Mouse (Mus musculus) adrenal gland, adult 8-10 months (tissue): ENCODE data around the gene Cdc14a. TPM values are rescaled to one million over a fixed set of nuclear protein-coding genes. Genes with fewer than 3 reads are reported as not detected.
"Not testable (repeated sequence)": the region's sequence is repeated elsewhere in the genome, so short reads cannot be mapped to it uniquely, and the experiment has no call there.

Source experiments
- DNase-seq: peaks from one replicate; pipeline ENCODE4 v3.0.0; 2022
- total RNA-seq, 4 experiments: library from RNA; stranded (reverse); gene quantifications; 2 replicates each; pipeline ENCODE4 v1.2.4; 2022

Cdc14a gene
- total RNA-seq, 4 experiments from 2014 or later: 8.0 to 23.8 (median 16.2) TPM

- DNase-seq: no peak
Observed at GRCm38 (mm10) chr3:116366125-116366524, 57.7 kb downstream of the Cdc14a start.

DNA sequence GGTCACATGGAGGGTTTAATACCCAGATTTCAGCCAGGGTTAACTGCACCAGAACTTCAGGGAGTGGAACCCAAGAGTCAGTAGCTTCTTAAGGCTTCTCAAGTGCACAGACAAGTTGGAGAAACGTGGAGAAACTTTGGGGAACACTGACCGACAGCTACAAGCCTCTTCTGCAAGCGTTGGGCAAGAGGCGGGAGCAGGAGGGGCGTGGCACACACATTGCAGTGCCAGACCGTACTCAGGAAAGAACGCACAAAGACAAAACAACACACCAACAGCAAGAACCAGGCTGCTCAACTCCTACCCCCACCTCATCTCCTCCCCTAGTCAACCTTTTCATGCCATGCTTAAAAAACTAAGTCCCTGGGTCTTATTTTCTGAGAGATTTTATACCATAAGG is 61.9 kb downstream of the Cdc14a start:
- no peak for DNase-seq

GRCm38 (mm10) chr3:116361101-116361500 is 62.7 kb downstream of the Cdc14a start:
- no peak for DNase-seq

- no peak for DNase-seq
Observed at GRCm38 (mm10) chr3:116357866-116358265, 66.0 kb downstream of the Cdc14a start.

GRCm38 (mm10) chr3:116357180-116357579 is 66.7 kb downstream of the Cdc14a start:
- DNase-seq: no peak

DNA sequence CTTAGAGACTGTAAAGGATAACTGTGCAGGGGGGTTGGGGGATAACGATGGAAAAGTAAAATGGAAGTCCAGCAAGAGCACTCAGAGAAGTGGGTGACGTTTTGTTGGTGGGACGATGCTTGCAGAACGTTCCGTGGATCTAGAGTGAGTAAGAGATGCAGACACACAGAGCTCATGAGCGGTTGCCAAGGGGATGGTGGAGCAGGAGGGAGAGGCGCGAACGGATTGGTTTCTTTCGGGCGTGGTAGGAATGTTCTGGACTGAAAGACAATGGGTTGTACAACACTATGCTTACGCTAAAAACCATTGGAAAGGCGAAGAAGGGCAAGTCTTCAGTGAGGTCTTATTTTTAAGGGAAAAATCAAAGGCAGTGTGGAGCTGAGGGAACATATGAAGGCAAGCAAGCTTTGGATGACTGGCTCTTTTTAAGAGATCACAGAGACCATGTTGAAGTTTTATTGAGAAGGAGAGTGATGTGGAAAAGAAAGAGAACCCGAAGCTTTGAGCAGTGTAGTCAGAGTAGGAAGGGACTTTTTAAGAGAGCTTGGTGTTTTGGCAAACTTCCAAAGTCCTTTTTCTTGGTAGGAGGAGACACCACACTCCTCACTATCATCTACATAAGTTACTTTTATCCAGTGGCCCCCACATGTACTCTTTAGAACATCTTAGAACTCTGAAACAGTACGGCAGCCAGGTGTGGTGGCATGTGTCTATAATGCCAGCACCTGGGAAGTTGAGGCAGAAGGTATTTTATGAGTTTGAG is 68.6 kb downstream of the Cdc14a start:
- DNase-seq: no peak

- no peak for DNase-seq
Observed at GRCm38 (mm10) chr3:116352486-116352885, 71.3 kb downstream of the Cdc14a start.

DNA sequence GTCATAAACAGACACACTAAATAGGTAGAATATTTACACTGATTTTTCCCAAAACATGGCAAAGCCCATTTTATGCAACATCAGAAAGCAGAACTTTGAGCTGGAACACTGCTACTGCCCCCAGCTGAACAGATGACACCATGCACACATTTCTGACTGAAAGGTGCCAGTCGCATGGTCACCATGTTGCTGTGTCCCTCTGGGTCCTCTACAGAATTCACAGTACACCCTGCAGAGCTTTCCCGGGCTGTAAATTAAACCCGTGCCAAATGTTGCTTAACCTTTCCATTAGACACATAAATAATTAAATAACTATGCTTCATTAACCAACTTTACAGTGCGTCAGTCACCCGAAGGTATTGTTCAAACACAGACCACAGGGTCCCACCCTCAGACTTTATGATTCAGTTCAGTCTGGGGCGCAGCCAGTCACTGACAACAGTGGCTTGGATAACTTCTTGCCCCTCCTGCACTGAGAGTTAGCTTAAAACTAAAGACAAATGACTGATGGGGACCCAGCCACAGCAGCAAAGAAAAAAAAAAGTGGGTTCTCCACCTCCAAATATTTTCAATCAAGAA is 73.4 kb downstream of the Cdc14a start:
- DNase-seq: no peak

GRCm38 (mm10) chr3:116347571-116347970 is 76.3 kb downstream of the Cdc14a start:
- DNase-seq: not testable (repeated sequence)

DNA sequence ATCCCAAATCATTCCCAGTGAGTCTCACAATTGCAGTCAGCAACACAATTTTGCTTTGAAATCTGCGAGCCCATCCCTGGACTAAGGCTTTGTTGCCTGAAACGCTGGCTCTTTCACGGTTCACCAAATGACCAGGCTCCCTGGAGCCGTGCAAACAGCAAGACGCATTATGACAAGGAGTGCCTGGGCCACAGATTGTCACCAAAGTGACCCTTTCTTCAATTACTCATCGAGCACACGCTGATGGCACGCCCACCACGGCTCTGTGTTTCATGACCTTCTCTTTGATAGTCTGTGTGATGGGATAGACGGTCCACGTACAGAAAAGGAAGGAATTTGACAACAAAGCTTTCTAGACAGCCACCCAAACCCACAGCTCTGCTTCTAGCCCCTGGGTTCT is 78.6 kb downstream of the Cdc14a start:
- DNase-seq: no peak

- DNase-seq: no peak
Observed at GRCm38 (mm10) chr3:116342251-116342650, 81.6 kb downstream of the Cdc14a start.

DNA sequence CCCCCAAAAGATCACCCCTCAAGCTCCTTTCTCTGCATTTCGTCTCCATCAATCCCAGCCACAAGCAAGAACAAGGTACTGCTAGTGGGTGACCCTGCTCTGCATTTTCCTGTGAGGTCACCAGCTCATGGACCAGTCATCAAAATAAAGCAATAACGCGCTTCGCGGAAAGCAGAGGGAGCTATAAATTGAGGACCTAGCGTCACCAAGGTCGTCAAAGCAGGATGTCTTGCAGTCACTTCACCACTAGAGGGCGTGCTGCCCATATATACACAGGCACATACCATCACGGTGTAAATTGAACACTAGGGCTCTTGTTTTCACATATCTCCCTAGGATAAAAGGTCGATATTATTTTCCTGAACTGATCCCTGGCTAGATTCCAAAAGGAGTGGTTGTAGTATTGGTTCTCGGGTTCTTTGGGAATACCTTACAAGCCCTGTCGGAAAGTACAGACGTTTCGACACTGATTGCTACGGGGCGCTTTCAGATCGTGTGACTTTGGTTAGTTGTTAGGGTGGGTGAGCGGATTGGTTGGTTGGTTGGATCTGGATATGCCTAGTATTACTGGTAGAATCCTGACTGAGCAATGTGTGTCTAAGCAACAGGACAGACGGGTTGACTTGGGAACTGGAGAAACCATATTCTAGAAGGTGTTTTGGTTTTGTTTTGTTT is 82.7 kb downstream of the Cdc14a start:
- DNase-seq: peak; percentile 68

DNA sequence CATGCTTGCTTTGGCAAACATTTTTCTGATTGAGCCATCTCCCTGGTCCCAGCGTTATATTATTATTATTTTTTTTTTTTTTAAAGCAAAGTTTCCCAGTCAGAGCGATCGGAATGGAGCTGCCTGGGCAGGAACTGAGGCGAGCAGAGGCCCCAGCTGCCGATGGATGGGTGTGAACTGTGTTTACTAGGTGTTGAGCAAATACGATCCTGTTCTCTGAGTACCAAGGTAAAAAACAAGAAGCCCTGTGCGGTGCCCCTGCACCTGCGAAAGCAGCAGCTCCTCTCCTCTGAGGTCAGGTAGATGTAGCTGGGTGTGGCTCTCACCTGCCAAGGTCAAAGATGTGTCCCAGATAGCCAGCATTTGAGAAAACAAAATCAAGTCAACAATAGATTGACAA is 83.6 kb downstream of the Cdc14a start:
- no peak for DNase-seq

DNA sequence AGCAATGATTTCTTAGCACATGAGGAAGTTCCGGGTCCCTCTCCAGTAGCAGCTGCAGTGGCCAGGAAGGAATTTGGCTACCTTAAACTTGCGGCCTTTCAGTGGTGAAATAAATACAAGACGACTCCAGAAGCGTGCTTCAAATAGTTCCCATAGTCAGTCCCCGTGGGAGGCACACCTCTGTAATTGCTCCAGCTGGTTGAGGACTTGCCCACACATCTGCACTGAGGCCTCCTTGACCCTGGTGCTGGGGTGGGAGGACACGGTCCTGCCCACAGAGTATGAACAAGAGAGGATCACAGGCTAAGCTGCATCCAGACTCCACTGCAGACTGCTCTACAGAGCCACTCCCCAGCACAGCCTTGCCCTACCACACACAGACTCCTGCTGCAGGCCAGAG is 85.2 kb downstream of the Cdc14a start:
- no peak for DNase-seq

- DNase-seq: no peak
Observed at GRCm38 (mm10) chr3:116337840-116338239, 86.0 kb downstream of the Cdc14a start.

GRCm38 (mm10) chr3:116335036-116335435 is 88.8 kb downstream of the Cdc14a start:
- DNase-seq: no peak

DNA sequence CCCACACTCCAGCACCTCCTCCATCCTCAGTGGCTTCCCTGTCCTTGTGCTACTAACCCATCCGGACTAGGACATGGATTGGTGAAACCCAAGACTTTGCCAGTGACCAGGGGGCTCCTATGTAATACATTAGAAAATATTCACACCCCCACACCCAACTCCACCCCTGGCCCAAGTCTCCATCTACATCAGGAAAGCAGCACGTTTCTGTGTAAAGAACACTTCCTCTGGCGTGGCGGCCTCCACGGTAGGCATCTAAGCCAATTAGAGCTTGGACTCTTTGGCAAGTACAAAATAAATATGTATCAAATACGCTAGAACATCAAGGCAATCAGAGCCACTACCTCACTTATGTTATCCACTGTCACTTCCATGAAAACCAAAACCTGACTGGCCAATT is 90.1 kb downstream of the Cdc14a start:
- DNase-seq: no peak

- DNase-seq: no peak
Observed at GRCm38 (mm10) chr3:116333229-116333628, 90.6 kb downstream of the Cdc14a start.

GRCm38 (mm10) chr3:116331811-116332464 is 91.9 kb downstream of the Cdc14a start:
- no peak for DNase-seq

- DNase-seq: no peak
Observed at GRCm38 (mm10) chr3:116329976-116330375, 93.9 kb downstream of the Cdc14a start.

DNA sequence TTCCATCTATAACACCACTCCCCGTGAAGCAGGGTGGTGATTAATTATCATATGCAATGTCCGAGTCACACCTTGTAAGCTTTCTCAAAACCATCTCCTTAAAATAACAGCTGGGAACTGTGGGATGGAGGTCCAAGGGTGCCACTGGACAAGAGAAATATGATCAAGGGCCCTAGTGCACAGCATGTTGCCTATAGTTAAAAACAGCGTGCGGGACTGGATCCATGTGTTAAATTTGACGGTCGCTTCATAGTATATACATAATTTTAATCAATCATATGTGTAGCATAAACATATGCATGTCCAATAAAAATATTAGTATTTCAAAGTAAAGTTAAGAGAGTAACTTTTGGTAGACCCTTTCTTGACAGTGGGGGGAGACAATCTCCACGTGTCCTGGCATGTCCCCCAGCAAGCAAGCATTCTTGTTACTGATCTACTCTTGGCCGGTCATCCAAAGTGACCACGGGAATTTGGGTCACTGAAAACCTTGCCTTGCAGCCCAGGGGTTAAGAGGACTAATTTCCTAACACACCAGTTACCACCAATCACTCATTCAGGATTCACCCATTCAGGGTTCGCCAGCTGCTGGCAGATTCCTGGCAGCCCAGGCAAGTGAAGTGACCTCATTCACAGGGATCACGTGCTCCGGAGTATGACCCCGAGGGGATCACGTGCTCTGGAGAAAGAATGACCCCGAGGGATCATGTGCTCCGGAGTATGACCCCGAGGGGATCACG is 94.6 kb downstream of the Cdc14a start:
- peak; percentile 31 for DNase-seq

- DNase-seq: no peak
Observed at GRCm38 (mm10) chr3:116327616-116328004, 96.2 kb downstream of the Cdc14a start.
